Mouse (Mus musculus): ENCODE measurements around the gene 4930480E11Rik. TPM values are rescaled to one million over a fixed set of nuclear protein-coding genes. Genes with fewer than 3 reads are reported as not detected.
"Not testable (repeated sequence)": the region's sequence is repeated elsewhere in the genome, so short reads cannot be mapped to it uniquely, and the experiment has no call there.

The 4930480E11Rik gene
- not detected in 2 replicates for polyA plus RNA-seq (2015; fragmentation: Nextera tagmentation; extraction: Ambion mirVana)

DNA sequence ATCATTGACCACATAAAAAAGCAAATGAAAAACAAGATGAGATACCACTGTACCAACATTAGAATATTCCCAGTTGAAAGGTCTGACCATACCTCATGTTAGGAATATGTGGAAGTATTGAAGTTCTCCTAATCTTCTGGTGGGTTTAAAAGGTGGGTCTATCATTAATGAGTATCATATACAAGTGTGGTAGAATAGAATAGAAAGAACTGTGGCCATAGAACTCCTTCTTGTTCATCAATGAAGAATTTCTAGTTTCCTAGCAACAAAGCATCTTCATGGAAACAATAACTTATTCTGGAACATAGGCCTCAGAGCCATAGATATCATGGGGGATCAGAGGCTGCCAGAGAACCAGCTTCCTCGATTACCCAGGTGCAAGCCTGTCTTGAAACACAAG lies at the start of gene 4930480E11Rik:
Gene 4930480E11Rik, plus strand, starts transcription at position 301 of the 400 bp plus-strand sequence.
- H3K27ac ChIP-seq: no peak within 1 kb of the TSS
- H3K9me3 ChIP-seq (replicated peaks): no peaks in the 10 kb centered on the region
- no peaks in the 10 kb centered on the region for H3K27me3 ChIP-seq
- H3K36me3 ChIP-seq: no peaks in the 10 kb centered on the region
- H3K4me3 ChIP-seq (replicated peaks): no peak within 1 kb of the TSS
- no peak within 1 kb of the TSS for H3K9ac ChIP-seq
- 13% methylated on average over 1 of the region's 1 CpGs for WGBS (ENCODE audit: insufficient replicate concordance)
- H3K4me1 ChIP-seq (replicated peaks): no peaks in the 10 kb centered on the region
- ATAC-seq (ENCODE audit: low read depth) (no peak), DNase-seq (no peak)
- H3K4me2 ChIP-seq: no peak within 1 kb of the TSS

DNA sequence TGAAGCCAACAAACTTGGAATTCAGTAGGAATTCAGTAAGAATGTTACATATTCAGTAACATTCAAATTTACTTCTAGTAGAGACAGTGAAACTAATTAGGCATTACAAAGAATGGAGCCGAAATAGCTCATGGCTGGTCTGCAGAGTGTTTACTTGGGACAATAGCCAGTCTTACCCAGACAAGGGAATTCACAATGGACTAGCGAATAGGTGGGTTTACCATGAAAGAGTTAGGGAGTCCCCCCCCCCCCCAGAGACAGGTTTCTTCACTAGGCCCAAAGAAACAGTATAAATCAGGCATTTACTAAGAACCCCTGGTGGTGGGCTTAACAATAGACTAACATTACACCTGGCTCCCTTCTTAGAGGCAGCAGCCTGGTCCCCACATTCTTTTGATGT lies 33.9 kb downstream of the 4930480E11Rik start:
- not testable (repeated sequence) for DNase-seq; H3K4me3 ChIP-seq (replicated peaks); H3K27ac ChIP-seq; ATAC-seq (ENCODE audit: low read depth); H3K9me3 ChIP-seq (replicated peaks); H3K36me3 ChIP-seq; H3K9ac ChIP-seq; H3K4me2 ChIP-seq; H3K27me3 ChIP-seq; H3K4me1 ChIP-seq (replicated peaks)
- 38% methylated on average over 2 of the region's 2 CpGs for WGBS (ENCODE audit: insufficient replicate concordance)

Other genes starting within 250 kb of the 4930480E11Rik start
- not detected in 2 replicates for gene Gm5938, start 244.2 kb upstream of the 4930480E11Rik start, polyA plus RNA-seq (2015; fragmentation: Nextera tagmentation; extraction: Ambion mirVana)
- gene Obp1b, start 182.9 kb upstream of the 4930480E11Rik start, polyA plus RNA-seq (2015; fragmentation: Nextera tagmentation; extraction: Ambion mirVana): not detected in 2 replicates
- not detected in 2 replicates for gene Gm14743, start 123.7 kb upstream of the 4930480E11Rik start, polyA plus RNA-seq (2015; fragmentation: Nextera tagmentation; extraction: Ambion mirVana)
- 2.1 and 2.8 TPM in 2 replicates for gene Prrg1, start 214.3 kb downstream of the 4930480E11Rik start, polyA plus RNA-seq (2015; fragmentation: Nextera tagmentation; extraction: Ambion mirVana)